ENCODE assay signal across 29 mouse cellular contexts in the genomic region with DNA sequence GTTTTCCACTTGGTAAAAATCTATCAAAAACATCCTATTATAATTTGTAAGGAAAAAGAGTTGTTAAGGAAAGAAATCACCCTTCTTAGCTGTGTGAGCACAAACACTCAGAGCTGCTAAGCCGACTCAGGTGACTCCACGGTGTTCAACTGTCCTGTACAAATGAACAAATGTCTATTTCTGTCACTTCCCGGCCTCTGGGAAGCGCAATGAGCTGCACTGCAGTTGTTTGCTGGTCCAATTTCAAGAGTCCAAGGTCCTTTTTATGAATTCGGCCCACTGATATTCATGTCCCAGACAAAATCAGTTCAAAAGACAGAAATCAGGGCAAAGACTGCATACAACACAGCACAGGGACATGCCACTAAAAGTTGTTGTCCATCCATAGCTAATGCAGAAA. TPM values are rescaled to one million over a fixed set of nuclear protein-coding genes. Genes with fewer than 3 reads are reported as not detected.
"Had no signal": no experiment of that assay in that cellular context is flagged by ENCODE, and none has a peak within 500 bp of the region (broad histone marks: within the 10 kb centered on the region; RNA-seq: fewer than 3 reads in every experiment).

No protein-coding gene starts in this region.

RNA-seq across cellular contexts. Expression of a gene that starts 12.4 kb away (rescaled TPM):
- polyA plus RNA-seq: hindbrain, embryonic 10.5 days; hindbrain, embryonic 14.5 days; hindbrain, embryonic 16.5 days; inflammation-experienced regulatory T-cells, adult 6 months; liver, embryonic 11.5 days; liver, embryonic 13.5 days had no signal

RNA-seq across cellular contexts. Expression of a gene that starts 46.3 kb away (rescaled TPM):
- total RNA-seq: gastrocnemius, adult 8-10 months; gastrocnemius, postnatal 14 days; heart, adult 18-20 months; heart, postnatal 10 days; heart, postnatal 25 days; heart, postnatal 4 days; layer of hippocampus, postnatal 36 days; left cerebral cortex, adult 18-20 months; left cerebral cortex, postnatal 25 days; left cerebral cortex, postnatal 4 days had no signal
- polyA plus RNA-seq: gonadal fat pad, adult 2 months; heart, embryonic 10.5 days; heart, embryonic 12.5 days; heart, embryonic 14.5 days; heart, embryonic 16.5 days; hindbrain, embryonic 12.5 days; hindbrain, embryonic 14.5 days; hindbrain, embryonic 16.5 days; intestine, embryonic 15.5 days; kidney, adult 2 months; kidney, embryonic 15.5 days; kidney, postnatal 0 days; limb, embryonic 11.5 days; limb, embryonic 13.5 days; limb, embryonic 15.5 days; liver, embryonic 11.5 days; liver, embryonic 13.5 days had no signal
